Mouse (Mus musculus) activated CD4-positive, CD25-positive, alpha-beta regulatory T cell, adult 9 weeks (primary cell): Measurements from ENCODE around the gene Lexm. TPM values are rescaled to one million over a fixed set of nuclear protein-coding genes. Genes with fewer than 3 reads are reported as not detected.

Experiments
- polyA plus RNA-seq: library from polyadenylated mRNA; unstranded; fragments of 100-300 nt; shearing (Covaris generic); gene quantifications from one replicate; pipeline ENCODE4 v1.2.1, GENCODE M21; 2017

The Lexm gene
- not detected for polyA plus RNA-seq

DNA sequence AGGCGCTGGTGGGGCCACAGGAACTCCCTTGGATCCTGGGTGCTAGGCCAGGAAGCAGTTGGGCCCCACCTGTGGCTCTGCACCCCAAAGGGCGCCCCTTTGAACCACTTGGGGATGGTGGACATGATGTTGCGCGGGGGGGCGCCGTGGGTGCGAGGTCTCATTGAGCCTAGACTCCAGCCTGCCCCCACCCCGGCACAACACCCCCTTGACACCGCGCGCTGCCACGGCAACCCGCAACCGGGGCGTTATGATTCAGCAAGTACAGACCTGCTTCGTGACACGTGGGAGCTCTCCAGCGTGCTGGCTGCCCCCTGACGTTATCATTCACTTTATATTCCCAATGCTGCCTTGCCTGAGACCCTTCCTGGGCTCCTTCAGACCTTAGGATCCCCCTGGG lies at the start of gene Lexm:
TSS of gene Lexm (minus strand) at position 186 of the 400 bp plus-strand sequence.

GRCm38 (mm10) chr4:106650833-106651527 lies 33.9 kb upstream of the Lexm start, which contains the start of gene Pars2:
Pars2 (plus strand) TSS chr4:106651069.

DNA sequence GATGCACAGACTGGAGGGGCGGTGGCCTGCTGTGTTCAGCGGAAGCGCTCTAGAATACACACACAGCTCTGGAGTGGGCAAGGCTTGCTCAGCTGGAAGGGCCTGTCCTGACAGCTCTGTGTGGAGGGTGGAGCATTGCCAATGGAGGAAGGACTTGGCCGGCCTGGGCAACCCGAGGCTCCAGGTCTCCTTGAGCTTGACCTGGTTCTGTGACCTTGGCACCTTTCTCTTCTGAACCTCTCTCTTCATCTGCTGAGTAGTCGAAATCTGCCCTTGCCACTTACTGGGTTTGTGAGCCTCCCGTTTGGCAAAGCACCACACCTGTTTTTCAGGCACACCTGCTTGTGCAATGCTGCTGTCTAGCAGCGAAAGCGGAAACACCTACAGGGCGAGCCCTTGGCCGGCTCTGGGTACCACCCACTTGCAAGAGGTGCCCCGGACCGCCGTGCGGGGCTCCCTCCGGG lies 5.0 kb upstream of the Lexm start, which contains the start of gene Ttc22:
TSS of gene Ttc22 (plus strand) at position 403 of the 464 bp plus-strand sequence.

GRCm38 (mm10) chr4:106560846-106561781 lies 55.9 kb downstream of the Lexm start, which contains the start of gene Dhcr24:
Dhcr24 (plus strand) TSS chr4:106561038.

Other genes starting within 250 kb of the Lexm start
- gene Pcsk9, start 152.9 kb downstream of the Lexm start, polyA plus RNA-seq: not detected
- not detected for gene Bsnd, start 125.0 kb downstream of the Lexm start, polyA plus RNA-seq
- gene Dhcr24, start 56.2 kb downstream of the Lexm start, polyA plus RNA-seq: 1.7 TPM
- not detected for gene Ttc22, start 5.2 kb upstream of the Lexm start, polyA plus RNA-seq
- 13.8 TPM for gene Pars2, start 33.8 kb upstream of the Lexm start, polyA plus RNA-seq
- 77.7 TPM for gene Ttc4, start 61.7 kb upstream of the Lexm start, polyA plus RNA-seq
- gene Mroh7, start 113.7 kb upstream of the Lexm start, polyA plus RNA-seq: not detected
- gene Fam151a, start 116.6 kb upstream of the Lexm start, polyA plus RNA-seq: not detected
- gene Acot11, start 187.8 kb upstream of the Lexm start, polyA plus RNA-seq: 20.2 TPM